Mouse (Mus musculus): ENCODE data around the gene Armc3. TPM values are rescaled to one million over a fixed set of nuclear protein-coding genes. Genes with fewer than 3 reads are reported as not detected.
"Not testable (repeated sequence)": the region's sequence is repeated elsewhere in the genome, so short reads cannot be mapped to it uniquely, and the experiment has no call there.

The Armc3 gene
- polyA plus RNA-seq, 1 experiment from 2014 or later, result 0.46 TPM

DNA sequence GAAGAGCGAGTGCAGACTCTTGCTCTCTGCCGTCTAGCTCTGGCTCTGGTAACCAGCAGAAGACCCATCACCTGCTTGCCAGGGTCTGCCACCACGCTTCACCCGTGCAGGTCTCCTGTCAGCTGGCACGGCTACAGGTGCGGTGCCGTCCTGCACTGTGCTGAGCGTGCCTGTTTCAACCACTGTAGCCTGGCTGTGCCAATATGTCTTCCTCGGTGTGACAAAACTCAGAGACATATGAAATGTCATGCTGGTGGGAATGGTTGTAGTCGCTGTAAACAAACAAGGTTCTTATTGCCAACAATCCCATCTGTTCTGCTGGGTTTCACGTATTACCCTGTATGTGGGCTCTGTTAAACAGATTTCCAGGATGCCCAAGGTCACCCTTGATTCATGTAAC, 81.2 kb downstream of the Armc3 start:
- Histone ChIP-seq H3K36me3 (replicated peaks) (no peaks in the 10 kb centered on the region), H3K27me3 (ENCODE audit: poor library complexity, severe bottlenecking) (peaks cover 20% of the 10 kb centered on the region), H3K4me3 (no peak overlapping the region), H3K4me1 (0 out of 2 replicates have a peak, but pooled peaks cover 5% of the 10 kb centered on the region), H3K27ac (no peak overlapping the region), H3K9me3 (no peaks in the 10 kb centered on the region)
- DNase-seq (ENCODE audit: extremely low spot score, low spot score), result no peak
- WGBS, result 92% methylated on average over 11 of the region's 11 CpGs

- no peak for DNase-seq (ENCODE audit: extremely low spot score, low spot score)
- Histone ChIP-seq H3K27me3 (ENCODE audit: poor library complexity, severe bottlenecking) (no peaks in the 10 kb centered on the region), H3K4me3 (no peak overlapping the region), H3K4me1 (no peaks in the 10 kb centered on the region), H3K9me3 (no peaks in the 10 kb centered on the region), H3K27ac (no peak overlapping the region), H3K36me3 (replicated peaks) (no peaks in the 10 kb centered on the region)
- WGBS, result 71% methylated on average over 3 of the region's 3 CpGs
Observed at GRCm38 (mm10) chr2:19292366-19292765, 93.3 kb downstream of the Armc3 start.

DNA sequence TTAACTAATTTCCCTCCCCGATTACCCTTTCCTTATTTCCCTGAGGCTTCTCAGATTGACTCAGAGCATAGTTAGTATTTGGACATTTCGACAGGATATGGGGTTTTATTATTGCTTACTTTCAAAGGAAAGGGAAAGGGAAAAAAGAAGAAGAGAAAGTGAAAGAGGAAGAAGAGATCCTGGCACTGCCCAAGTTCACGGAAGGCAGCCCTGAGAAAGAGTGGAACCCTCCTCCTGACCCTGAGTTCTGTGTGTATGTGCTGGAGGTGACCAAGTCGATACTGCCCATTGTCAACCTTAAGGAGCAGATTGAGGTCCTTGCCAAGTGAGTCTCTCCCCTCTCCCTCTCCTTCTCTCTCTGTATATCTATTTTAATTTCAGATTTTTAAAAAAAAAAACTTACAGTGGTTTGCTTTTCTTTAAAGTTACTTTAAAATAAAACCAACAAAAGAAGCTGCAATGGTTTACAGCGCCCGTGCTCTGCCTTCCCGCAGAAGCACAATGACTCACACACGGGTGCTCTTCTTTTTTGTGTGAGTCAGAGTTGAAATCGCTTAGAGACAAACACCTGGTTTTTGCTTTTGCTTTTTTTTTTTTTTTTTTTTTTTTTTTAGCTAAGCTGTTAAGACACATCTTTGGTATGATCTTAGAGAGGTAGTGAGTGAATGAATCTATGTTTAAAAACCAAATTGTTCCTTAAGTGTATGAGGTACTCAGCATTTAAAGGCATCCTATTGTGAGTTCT, 101.4 kb downstream of the Armc3 start:
- 87% methylated on average over 9 of the region's 9 CpGs for WGBS
- Histone ChIP-seq H3K36me3 (replicated peaks) (no peaks in the 10 kb centered on the region), H3K4me1 (peaks cover 4% of the 10 kb centered on the region), H3K27me3 (ENCODE audit: poor library complexity, severe bottlenecking) (no peaks in the 10 kb centered on the region), H3K4me3 (no peak overlapping the region), H3K9me3 (no peaks in the 10 kb centered on the region), H3K27ac (no peak overlapping the region)
- DNase-seq (ENCODE audit: extremely low spot score, low spot score), result no peak

GRCm38 (mm10) chr2:19301251-19301650, 102.1 kb downstream of the Armc3 start:
- no peaks in the 10 kb centered on the region for H3K9me3 ChIP-seq
- DNase-seq (ENCODE audit: extremely low spot score, low spot score), result no peak
- H3K27me3 ChIP-seq (ENCODE audit: poor library complexity, severe bottlenecking), result no peaks in the 10 kb centered on the region
- H3K27ac ChIP-seq, result no peak overlapping the region
- WGBS, result 25% methylated on average over 6 of the region's 6 CpGs
- H3K4me3 ChIP-seq, result no peak overlapping the region
- no peaks in the 10 kb centered on the region for H3K36me3 ChIP-seq (replicated peaks)
- peaks cover 4% of the 10 kb centered on the region for H3K4me1 ChIP-seq

DNA sequence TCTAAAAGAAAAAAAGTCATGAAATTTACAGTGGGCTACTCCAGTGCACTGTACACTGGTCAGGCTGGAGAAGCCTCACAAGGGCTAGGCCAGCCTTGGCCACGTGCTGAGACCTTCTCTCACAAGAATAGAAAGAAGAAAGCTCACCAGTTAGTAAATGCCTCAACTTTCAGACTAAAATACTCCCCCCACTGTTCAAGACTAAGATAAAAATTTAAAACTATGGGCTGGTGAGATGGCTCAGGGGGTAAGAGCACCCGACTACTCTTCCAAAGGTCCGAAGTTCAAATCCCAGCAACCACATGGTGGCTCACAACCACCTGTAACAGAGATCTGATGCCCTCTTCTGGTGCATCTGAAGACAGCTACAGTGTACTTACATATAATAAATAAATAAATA, 104.0 kb downstream of the Armc3 start:
- DNase-seq (ENCODE audit: extremely low spot score, low spot score); H3K9me3 ChIP-seq: not testable (repeated sequence)

GRCm38 (mm10) chr2:19310498-19310897, 111.4 kb downstream of the Armc3 start:
- Histone ChIP-seq H3K27ac (no peak overlapping the region), H3K27me3 (ENCODE audit: poor library complexity, severe bottlenecking) (no peaks in the 10 kb centered on the region), H3K4me3 (no peak overlapping the region), H3K9me3 (peaks cover 11% of the 10 kb centered on the region), H3K36me3 (replicated peaks) (no peaks in the 10 kb centered on the region), H3K4me1 (0 out of 2 replicates have a peak, but pooled peaks cover 3% of the 10 kb centered on the region)
- 84% methylated on average over 3 of the region's 3 CpGs for WGBS
- no peak for DNase-seq (ENCODE audit: extremely low spot score, low spot score)

More for the DNA sequence above, 104.0 kb downstream of the Armc3 start:
- H3K4me1 ChIP-seq; H3K27me3 ChIP-seq (ENCODE audit: poor library complexity, severe bottlenecking); H3K27ac ChIP-seq; H3K36me3 ChIP-seq (replicated peaks); H3K4me3 ChIP-seq: not testable (repeated sequence)
- 88% methylated on average over 3 of the region's 3 CpGs for WGBS

DNA sequence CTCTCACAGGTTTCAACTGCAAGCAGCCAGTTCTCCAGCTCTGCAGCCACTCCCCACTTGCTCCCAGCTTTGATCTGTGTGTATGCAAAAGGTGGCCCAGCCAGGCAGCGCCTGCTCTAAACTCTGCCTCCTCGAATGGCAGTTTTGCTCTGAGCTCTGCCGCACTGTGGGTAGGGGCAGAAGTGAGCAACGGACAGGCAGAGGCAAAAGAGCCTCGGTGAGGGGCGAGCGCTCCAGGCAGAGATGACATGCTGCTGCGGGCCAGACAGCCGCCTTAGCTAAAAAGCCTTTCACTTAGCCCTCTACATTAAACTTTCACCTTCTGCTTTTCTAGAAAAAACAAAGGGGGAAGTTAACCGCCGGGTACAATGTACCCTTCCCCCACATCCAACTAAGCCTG, 117.0 kb downstream of the Armc3 start:
- H3K36me3 ChIP-seq (replicated peaks), result no peaks in the 10 kb centered on the region
- no peaks in the 10 kb centered on the region for H3K27me3 ChIP-seq (ENCODE audit: poor library complexity, severe bottlenecking)
- WGBS, result 54% methylated on average over 11 of the region's 11 CpGs
- no peak overlapping the region for H3K27ac ChIP-seq
- no peak for DNase-seq (ENCODE audit: extremely low spot score, low spot score)
- no peaks in the 10 kb centered on the region for H3K4me1 ChIP-seq
- no peak overlapping the region for H3K4me3 ChIP-seq
- H3K9me3 ChIP-seq, result peaks cover 17% of the 10 kb centered on the region

DNA sequence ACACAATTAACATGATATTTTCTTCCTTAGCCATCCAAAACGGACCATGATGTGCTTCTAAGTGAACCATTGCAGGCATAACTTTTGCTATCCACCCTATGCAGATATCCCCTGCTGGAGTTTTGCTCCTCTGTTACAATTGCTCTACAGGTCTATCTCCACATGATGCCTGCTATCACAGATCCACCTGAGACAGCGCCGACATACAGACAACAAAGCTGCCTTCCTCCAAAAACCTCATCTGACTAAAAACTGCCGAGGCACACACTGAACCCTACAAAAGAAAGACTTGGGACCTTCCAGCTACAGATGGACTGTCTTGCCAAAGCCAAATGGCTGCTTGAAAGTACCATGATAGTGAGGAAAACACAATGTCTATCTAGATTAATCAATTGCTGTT, 117.6 kb downstream of the Armc3 start:
- Histone ChIP-seq H3K36me3 (replicated peaks) (no peaks in the 10 kb centered on the region), H3K27ac (no peak overlapping the region), H3K4me3 (no peak overlapping the region), H3K9me3 (peaks cover 17% of the 10 kb centered on the region), H3K4me1 (no peaks in the 10 kb centered on the region), H3K27me3 (ENCODE audit: poor library complexity, severe bottlenecking) (no peaks in the 10 kb centered on the region)
- WGBS, result 76% methylated on average over 4 of the region's 4 CpGs
- DNase-seq (ENCODE audit: extremely low spot score, low spot score), result no peak

DNA sequence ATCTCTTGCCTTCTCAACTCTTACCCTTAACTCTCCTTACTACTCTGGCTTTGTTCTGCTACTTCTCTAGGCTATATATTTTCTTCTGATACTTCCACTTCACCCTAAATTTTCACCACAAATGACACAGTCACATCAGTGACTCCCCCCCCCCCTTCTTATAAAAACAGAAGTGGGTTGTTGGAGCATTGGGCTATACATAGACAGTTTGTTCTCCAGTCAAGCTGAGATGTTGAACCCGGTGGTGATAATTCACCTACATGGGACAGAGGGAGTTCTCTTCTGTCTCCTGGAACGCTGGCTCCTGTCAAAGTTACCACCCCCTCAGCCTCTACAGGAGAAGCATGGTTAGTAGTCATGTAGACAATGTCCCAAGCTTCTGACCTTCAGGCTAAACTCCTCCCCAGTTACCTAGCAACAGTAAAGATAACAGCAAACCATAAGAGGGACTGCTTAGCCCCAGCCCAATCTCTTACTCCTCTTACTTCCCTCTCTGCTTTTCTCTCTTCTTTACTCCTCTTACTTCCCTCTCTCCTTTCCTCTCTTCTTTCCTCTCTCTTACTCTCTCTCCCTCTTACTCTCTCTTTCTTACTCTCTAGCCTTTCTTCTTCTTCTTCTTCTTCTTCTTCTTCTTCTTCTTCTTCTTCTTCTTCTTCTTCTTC, 118.2 kb downstream of the Armc3 start:
- H3K4me1 ChIP-seq; H3K4me3 ChIP-seq; H3K27me3 ChIP-seq (ENCODE audit: poor library complexity, severe bottlenecking); DNase-seq (ENCODE audit: extremely low spot score, low spot score); H3K27ac ChIP-seq; H3K36me3 ChIP-seq (replicated peaks): not testable (repeated sequence)
- WGBS, result 98% methylated on average over 2 of the region's 2 CpGs
- H3K9me3 ChIP-seq, result peaks cover 17% of the 10 kb centered on the region

DNA sequence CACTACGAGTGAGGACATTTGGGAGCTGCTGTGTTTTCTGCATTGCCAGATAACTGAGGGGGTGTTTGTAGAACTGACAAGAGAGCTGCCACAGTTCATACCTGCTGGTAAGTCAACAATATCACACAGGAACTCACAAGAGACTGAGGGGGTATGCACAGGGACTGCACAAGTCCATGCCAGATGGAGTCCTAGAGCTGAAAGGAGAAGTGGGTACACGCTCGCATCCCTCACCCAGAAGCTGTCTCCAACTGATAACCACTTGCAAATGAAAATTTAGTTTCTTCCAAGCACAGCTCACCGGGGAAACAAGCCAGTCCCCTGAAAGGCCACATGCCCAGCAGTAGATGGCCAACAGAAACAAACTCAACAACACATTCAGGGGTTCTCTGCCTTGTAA, 119.4 kb downstream of the Armc3 start:
- H3K9me3 ChIP-seq, result peaks cover 17% of the 10 kb centered on the region
- no peak overlapping the region for H3K4me3 ChIP-seq
- no peaks in the 10 kb centered on the region for H3K36me3 ChIP-seq (replicated peaks)
- WGBS, result 90% methylated on average over 4 of the region's 4 CpGs
- no peak overlapping the region for H3K27ac ChIP-seq
- H3K27me3 ChIP-seq (ENCODE audit: poor library complexity, severe bottlenecking), result no peaks in the 10 kb centered on the region
- DNase-seq (ENCODE audit: extremely low spot score, low spot score), result no peak
- no peaks in the 10 kb centered on the region for H3K4me1 ChIP-seq

- H3K36me3 ChIP-seq (replicated peaks), result no peaks in the 10 kb centered on the region
- peaks cover 17% of the 10 kb centered on the region for H3K9me3 ChIP-seq
- no peak overlapping the region for H3K27ac ChIP-seq
- no peaks in the 10 kb centered on the region for H3K4me1 ChIP-seq
- no peaks in the 10 kb centered on the region for H3K27me3 ChIP-seq (ENCODE audit: poor library complexity, severe bottlenecking)
- no peak for DNase-seq (ENCODE audit: extremely low spot score, low spot score)
- 88% methylated on average over 3 of the region's 3 CpGs for WGBS
- H3K4me3 ChIP-seq, result no peak overlapping the region
Observed at GRCm38 (mm10) chr2:19319284-19319683, 120.2 kb downstream of the Armc3 start.

DNA sequence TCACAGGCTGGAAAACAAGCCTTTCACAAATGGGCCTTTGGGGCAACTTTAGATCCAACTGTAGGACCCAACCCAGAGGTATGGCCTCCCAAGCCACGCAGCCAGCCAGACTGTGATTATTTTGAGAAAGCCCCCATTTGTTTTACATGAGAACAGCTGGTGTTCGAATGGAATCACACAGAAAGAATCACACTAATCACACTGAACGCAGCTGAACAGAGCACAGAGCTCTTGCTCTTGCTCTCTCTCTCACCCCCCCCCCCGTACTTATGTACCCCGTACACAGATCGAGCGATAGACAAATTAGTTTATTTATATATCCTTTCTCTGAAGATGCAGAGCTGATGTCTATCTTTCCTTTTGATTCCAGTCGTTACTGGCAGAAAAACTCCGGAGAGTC, 123.3 kb downstream of the Armc3 start:
- no peaks in the 10 kb centered on the region for H3K36me3 ChIP-seq (replicated peaks)
- H3K27me3 ChIP-seq (ENCODE audit: poor library complexity, severe bottlenecking), result no peaks in the 10 kb centered on the region
- no peaks in the 10 kb centered on the region for H3K4me1 ChIP-seq
- WGBS, result 88% methylated on average over 9 of the region's 9 CpGs
- H3K27ac ChIP-seq, result no peak overlapping the region
- H3K9me3 ChIP-seq, result no peaks in the 10 kb centered on the region
- DNase-seq (ENCODE audit: extremely low spot score, low spot score), result no peak
- H3K4me3 ChIP-seq, result no peak overlapping the region

DNA sequence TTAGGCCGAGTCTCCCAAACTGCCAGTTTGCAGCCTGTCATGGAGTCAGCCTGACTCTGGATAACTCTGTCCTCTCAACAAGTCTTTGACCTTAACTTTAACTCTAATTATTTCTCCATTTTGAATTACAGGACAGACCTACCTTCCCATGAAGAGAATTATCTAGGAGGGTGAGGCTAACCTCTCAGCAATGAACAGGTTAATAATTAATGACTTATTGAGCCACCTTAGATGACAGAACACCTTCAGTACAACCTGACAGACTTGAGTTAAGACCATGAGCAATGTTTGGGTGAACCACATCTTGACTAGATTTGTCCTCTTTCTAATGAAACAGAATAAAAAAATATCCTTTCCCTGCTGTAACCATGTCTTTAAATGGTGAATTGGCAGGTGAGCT, 127.3 kb downstream of the Armc3 start:
- 91% methylated on average over 1 of the region's 1 CpGs for WGBS

More for the DNA sequence above, 127.3 kb downstream of the Armc3 start:
- H3K4me1 ChIP-seq, result no peaks in the 10 kb centered on the region
- no peaks in the 10 kb centered on the region for H3K27me3 ChIP-seq (ENCODE audit: poor library complexity, severe bottlenecking)
- no peak overlapping the region for H3K4me3 ChIP-seq
- H3K36me3 ChIP-seq (replicated peaks), result no peaks in the 10 kb centered on the region
- DNase-seq (ENCODE audit: extremely low spot score, low spot score), result no peak
- no peaks in the 10 kb centered on the region for H3K9me3 ChIP-seq
- H3K27ac ChIP-seq, result no peak overlapping the region
